Mouse (Mus musculus): ENCODE data around the gene Wdr62.

DNA sequence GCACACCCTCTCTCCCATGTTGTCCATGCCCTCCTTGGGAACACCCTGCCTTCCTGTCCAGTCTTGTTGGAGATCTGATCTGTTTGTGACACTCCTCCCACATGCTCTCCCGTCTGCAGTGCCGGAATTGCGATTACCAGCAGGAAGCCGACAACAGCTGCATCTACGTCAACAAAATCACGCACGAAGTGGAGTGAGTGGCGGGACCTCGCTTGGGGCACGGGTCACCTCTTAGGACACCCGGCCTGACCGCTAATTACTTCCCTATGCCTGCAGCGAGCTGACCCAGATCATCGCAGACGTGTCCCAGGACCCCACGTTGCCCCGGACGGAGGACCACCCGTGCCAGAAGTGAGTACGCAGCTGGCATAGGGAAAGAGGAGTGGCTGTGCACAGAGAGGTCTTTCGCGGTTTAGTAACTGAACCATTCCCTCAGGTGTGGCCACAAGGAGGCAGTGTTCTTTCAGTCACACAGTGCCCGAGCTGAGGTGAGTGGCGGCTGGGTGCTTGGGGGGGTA lies 47.5 kb downstream of the Wdr62 start:
- TF ChIP-seq POLR2A (IDR thresholded peaks at IDR 0.05; ENCODE audit: low read depth, low read length): no peak
- peak; percentile 52; the same call in 1 of the 2 replicates for TF ChIP-seq CTCF (IDR thresholded peaks at IDR 0.05; ENCODE audit: borderline replicate concordance, insufficient read depth, low read length)

Measured in embryonic fibroblast, embryonic 13.5 days (primary cell).